Mouse (Mus musculus): ENCODE data around the gene Wdhd1. TPM values are rescaled to one million over a fixed set of nuclear protein-coding genes. Genes with fewer than 3 reads are reported as not detected.

Wdhd1 gene
- polyA plus RNA-seq, 1 experiment from 2014 or later: 31.3 TPM

DNA sequence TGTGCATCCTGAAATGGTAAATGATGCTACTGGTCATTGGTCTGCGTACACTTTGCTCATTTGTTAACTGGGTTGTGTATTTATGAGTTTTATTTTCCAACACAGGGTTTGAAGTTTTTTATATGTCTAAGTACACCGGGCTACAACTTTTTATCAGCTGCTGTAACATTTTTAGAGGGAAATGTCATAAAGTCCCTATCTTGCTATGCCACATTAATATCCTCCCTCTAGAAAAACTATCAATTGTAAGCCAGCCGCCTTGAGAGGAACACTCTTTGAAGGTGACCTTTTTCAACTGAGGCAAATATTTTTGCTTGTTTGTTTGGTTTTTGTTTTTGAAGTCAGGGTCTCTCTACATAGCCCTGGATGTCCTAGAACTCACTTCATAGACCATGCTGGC, 42.6 kb downstream of the Wdhd1 start:
- H3K4me1 ChIP-seq: no peaks in the 10 kb centered on the region
- H3K9me3 ChIP-seq: no peaks in the 10 kb centered on the region
- WGBS: 98% methylated on average over 3 of the region's 3 CpGs
- no peak for ATAC-seq (ENCODE audit: low FRiP score, low read depth)
- H3K27me3 ChIP-seq (replicated peaks): no peaks in the 10 kb centered on the region
- no peak overlapping the region for H3K4me3 ChIP-seq
- H3K36me3 ChIP-seq: no peaks in the 10 kb centered on the region
- H3K27ac ChIP-seq: no peak overlapping the region
- H3K9ac ChIP-seq: no peak overlapping the region
- no peak overlapping the region for H3K4me2 ChIP-seq (replicated peaks)

DNA sequence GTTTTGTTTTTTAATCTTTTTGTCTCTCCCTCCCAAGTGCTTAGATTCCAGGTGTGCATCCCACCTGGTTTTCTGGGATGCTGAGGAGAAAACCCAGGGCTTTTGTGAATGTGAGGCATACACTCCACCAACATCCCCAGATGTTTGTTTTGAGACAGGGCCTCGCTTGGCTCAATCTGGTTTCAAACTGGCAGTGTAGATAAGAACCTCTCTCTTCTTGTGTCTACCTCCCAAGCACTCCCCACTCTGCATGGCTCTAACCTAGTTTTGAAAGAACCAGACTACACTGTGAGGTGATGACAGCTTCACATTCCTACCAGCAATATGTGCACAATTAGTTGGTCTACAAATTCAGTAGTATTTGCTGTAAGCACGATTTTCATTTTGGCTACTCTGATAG, 43.1 kb downstream of the Wdhd1 start:
- H3K4me2 ChIP-seq (replicated peaks): no peak overlapping the region
- no peaks in the 10 kb centered on the region for H3K36me3 ChIP-seq
- H3K9ac ChIP-seq: no peak overlapping the region
- 75% methylated on average over 2 of the region's 2 CpGs for WGBS
- no peaks in the 10 kb centered on the region for H3K4me1 ChIP-seq
- no peak for ATAC-seq (ENCODE audit: low FRiP score, low read depth)
- no peaks in the 10 kb centered on the region for H3K27me3 ChIP-seq (replicated peaks)
- H3K9me3 ChIP-seq: no peaks in the 10 kb centered on the region
- H3K27ac ChIP-seq: no peak overlapping the region
- H3K4me3 ChIP-seq: no peak overlapping the region

DNA sequence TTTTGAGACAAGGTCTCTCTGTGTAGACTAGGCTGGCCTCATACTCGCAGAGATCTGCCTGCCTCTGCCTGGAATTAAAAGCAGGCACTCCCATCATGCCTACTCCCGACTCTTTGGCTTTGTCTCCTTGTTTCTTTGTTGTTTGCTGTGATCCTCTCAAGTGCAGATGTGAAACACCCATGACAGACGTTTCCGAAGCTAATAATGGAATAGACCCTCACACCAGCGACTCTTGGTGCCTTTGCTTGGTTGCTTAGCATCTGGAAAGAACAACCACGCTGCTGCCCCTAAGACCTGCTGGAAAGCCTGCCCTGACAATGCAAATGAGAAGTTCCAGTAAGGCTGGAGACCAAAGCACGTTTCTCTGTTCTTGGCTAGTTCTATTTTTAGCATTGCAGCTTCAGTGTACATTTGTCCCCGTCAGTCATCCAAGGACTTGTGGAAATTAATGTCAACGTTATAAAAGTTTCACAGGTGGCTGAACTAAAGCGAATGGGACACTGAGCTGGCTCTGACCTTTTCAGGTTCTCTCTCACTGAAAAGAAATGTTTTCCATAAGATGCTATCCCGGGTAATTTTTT, 46.8 kb downstream of the Wdhd1 start:
- whole genome bisulfite sequencing: 81% methylated on average over 11 of the region's 11 CpGs
- Histone ChIP-seq H3K27ac (no peak overlapping the region), H3K4me2 (replicated peaks) (no peak overlapping the region), H3K27me3 (replicated peaks) (no peaks in the 10 kb centered on the region), H3K4me3 (no peak overlapping the region), H3K36me3 (no peaks in the 10 kb centered on the region), H3K9ac (no peak overlapping the region), H3K9me3 (no peaks in the 10 kb centered on the region), H3K4me1 (no peaks in the 10 kb centered on the region)
- no peak for ATAC-seq (ENCODE audit: low FRiP score, low read depth)

DNA sequence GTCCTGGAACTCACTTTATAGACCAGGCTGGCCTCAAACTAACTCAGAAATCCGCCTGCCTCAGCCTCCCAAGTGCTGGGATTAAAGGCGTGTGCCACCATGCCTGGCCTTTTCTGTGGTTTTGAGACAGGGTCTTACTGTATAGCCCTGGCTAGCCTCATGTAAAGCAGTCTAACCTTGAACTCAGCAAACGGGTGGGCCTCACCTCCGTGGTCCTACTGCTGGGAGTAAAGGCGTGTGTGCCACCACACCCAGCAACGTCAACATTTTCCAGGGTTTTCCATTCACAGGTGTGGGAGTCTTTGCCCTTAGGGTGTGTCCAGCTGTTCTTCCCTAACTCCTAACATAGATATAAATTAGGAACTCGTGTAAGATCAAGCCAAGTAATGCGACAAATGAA, 50.7 kb downstream of the Wdhd1 start:
- Histone ChIP-seq H3K36me3 (no peaks in the 10 kb centered on the region), H3K9ac (no peak overlapping the region), H3K9me3 (no peaks in the 10 kb centered on the region), H3K4me2 (replicated peaks) (no peak overlapping the region), H3K27me3 (replicated peaks) (no peaks in the 10 kb centered on the region), H3K4me1 (no peaks in the 10 kb centered on the region), H3K27ac (no peak overlapping the region), H3K4me3 (no peak overlapping the region)
- 90% methylated on average over 8 of the region's 8 CpGs for WGBS
- ATAC-seq (ENCODE audit: low FRiP score, low read depth): no peak

DNA sequence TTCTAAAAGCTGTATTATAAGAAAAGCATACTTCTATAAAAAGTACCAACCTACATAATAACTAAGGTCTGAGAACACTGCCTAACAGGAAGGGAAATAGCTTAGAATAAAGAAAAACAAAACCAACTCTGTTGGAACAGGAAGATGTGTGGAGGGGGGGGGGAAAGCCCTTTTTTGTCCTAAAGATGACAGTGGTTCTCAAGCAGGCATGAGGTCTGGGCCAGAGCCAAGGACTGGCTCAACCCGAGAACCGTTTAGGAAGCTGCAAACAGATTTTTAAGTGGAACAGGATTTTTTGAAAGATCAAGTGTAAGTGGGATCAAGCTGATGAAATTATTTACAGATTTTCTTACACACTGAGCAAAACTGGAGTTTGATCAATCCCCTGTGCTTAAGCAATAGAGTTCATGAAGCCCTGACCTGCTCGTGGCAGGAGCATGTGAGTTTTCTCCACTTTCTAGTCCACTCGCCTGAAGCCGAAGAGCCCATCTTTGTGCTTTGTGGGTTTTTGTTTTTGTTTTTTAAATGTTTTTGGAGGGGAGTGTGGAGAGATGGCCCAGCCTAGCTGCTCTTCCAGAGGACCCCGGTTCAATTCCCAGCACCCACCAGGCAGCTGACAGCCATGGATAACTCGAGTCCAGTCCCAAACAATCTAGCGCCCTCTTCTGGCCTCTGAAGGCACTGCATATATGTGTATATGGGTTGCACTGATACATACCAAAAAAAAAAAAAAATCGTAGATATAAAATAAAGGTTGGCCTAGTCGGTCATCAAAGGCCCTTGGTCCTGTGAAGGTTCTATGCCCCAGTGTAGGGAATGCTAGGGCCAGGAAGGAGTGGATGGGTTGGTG, 52.0 kb downstream of the Wdhd1 start:
- Histone ChIP-seq H3K9ac (no peak overlapping the region), H3K9me3 (no peaks in the 10 kb centered on the region), H3K27ac (no peak overlapping the region), H3K4me1 (no peaks in the 10 kb centered on the region), H3K4me2 (replicated peaks) (no peak overlapping the region), H3K36me3 (no peaks in the 10 kb centered on the region), H3K27me3 (replicated peaks) (no peaks in the 10 kb centered on the region), H3K4me3 (no peak overlapping the region)
- 84% methylated on average over 10 of the region's 10 CpGs for WGBS
- ATAC-seq (ENCODE audit: low FRiP score, low read depth): no peak

DNA sequence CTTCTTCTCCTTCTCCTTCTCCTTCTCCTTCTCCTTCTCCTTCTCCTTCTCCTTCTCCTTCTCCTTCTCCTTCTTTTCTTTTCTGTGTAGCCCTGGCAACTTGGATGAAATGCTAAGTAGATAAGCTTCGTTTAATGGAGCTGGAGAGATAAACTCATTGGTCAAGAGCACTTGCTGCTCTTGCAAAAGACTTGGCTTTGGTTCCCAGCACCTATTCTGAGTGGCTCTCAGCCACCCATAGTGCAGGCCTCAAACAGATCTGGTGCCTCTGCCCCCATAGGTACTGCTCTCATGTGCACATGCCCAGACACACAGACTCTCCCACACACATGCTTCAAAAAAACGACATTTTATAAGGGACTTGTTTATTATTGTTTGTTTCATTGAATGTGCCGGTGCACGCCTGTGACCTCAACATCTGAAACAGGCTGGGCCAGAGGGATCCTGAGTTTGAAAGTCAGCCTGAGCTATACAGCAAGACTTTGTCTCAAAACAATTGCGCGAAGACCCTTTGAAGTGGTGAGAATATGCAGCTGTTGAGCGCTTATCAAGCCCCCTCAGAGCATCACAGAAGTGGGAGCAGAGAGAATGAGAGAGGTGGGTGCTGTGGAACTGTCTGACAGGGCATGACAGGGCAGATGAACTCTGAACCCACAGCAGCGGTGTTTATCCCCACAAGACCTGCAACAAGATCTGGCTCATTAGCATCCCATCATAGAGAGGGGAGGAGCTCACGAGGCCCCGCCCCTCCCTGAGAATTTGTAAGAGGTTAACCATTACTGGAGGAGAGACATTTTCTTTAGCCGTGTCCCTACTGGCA, 53.8 kb downstream of the Wdhd1 start:
- Histone ChIP-seq H3K4me1 (no peaks in the 10 kb centered on the region), H3K4me3 (no peak overlapping the region), H3K36me3 (no peaks in the 10 kb centered on the region), H3K9me3 (no peaks in the 10 kb centered on the region), H3K27ac (no peak overlapping the region), H3K4me2 (replicated peaks) (no peak overlapping the region), H3K9ac (no peak overlapping the region), H3K27me3 (replicated peaks) (no peaks in the 10 kb centered on the region)
- WGBS: 81% methylated on average over 11 of the region's 11 CpGs
- no peak for ATAC-seq (ENCODE audit: low FRiP score, low read depth)

DNA sequence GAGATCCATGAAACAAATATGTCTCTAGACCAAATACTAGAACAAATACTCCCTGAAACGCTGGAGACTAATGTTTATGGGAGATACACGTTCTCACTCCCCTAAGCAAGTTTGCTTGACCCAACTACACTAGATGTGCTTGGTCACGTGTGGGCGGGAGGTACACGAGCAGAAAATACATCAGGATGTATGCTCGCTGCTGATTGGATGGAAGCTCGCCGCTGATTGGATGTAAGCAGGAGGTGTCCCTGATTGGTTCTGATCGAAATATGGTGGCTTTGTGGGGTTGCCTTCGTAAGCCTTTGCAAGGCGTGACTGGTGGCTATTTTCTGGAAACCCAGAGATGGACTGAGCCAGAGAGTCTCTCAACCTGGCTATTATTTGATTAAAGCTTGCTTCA, 55.1 kb downstream of the Wdhd1 start:
- H3K4me2 ChIP-seq (replicated peaks): no peak overlapping the region
- H3K9ac ChIP-seq: no peak overlapping the region
- no peaks in the 10 kb centered on the region for H3K4me1 ChIP-seq
- H3K4me3 ChIP-seq: no peak overlapping the region
- H3K36me3 ChIP-seq: no peaks in the 10 kb centered on the region
- no peak for ATAC-seq (ENCODE audit: low FRiP score, low read depth)
- H3K27me3 ChIP-seq (replicated peaks): no peaks in the 10 kb centered on the region
- WGBS: 84% methylated on average over 11 of the region's 11 CpGs
- H3K27ac ChIP-seq: no peak overlapping the region
- H3K9me3 ChIP-seq: no peaks in the 10 kb centered on the region

DNA sequence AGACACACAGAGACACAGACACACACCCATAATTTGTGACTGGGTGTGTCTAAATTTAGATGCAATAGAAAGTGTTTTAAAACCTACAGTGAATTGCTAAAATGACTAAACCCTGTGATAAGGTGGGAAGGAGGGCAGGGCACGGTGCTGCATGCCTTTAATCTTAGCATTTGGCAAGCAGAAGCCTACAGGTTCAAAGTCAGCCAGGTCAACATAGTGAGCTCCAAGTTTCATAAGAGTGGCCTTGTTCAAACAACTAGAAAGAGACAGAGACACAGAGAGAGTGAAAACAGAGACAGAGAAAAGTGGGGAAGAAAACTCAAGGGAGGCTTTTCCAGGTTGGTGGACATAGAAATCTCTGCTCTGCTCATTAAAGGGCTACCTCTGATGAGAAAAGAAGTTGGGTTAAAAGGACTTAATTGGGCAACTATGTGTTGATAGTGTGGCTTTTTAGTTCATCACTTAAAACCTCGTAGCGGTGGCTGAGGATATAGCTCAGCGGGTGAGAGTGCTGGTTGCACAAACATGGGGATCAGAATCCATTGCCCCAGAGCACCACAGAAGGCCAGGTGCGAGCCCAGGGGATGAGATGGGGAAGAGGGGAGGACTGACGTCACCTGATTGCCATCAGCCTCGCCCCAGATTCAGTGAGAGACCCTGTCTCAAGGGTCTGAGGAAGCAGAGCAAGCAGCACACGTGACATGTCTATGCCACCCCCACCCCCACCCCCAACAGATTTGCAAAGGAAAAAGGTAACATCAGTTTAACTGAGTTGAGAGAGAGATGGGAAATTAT, 56.2 kb downstream of the Wdhd1 start:
- Histone ChIP-seq H3K36me3 (no peaks in the 10 kb centered on the region), H3K27ac (no peak overlapping the region), H3K4me1 (no peaks in the 10 kb centered on the region), H3K9ac (no peak overlapping the region), H3K27me3 (replicated peaks) (no peaks in the 10 kb centered on the region), H3K9me3 (no peaks in the 10 kb centered on the region), H3K4me3 (no peak overlapping the region), H3K4me2 (replicated peaks) (no peak overlapping the region)
- WGBS: 85% methylated on average over 8 of the region's 8 CpGs
- ATAC-seq (ENCODE audit: low FRiP score, low read depth): no peak

DNA sequence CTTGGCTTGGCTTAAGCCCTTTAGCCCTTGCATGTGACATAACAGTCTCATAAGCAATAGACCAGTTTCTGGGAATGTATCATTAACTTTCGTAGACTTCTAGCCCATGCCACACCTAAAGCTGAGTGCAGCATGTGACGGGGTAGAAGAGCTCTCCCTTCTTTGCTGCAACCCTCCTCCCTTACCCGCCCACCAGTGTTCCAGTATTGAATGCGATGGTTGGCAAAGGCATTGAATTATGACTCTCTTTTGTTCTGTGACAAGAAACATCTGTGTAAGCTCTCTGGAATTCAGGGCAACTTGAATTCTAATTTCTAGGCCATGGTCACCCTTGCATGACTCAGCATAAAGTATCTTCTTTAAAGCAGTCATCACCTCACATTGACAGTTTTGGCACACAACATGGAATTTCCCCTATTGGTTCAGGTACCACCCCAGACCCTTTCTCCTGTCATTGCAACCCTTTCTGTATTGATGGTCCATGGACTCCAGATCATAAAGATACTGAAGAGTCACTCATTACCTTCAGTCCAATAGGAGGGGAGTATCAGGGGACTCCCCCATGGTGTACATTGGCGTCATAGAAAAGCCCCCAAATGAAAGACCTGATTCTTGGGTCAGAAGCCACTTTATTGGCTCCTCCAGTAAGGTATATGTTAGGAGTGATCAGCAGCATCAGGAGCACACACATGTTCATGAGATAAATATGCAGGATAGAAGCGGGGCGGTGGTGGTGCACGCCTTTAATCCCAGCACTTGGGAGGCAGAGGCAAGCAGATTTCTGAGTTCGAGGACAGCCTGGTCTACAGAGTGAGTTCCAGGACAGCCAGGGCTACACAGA, 57.7 kb downstream of the Wdhd1 start:
- H3K27me3 ChIP-seq (replicated peaks): no peaks in the 10 kb centered on the region
- no peaks in the 10 kb centered on the region for H3K36me3 ChIP-seq
- H3K27ac ChIP-seq: no peak overlapping the region
- no peaks in the 10 kb centered on the region for H3K4me1 ChIP-seq
- no peaks in the 10 kb centered on the region for H3K9me3 ChIP-seq
- no peak for ATAC-seq (ENCODE audit: low FRiP score, low read depth)
- no peak overlapping the region for H3K4me2 ChIP-seq (replicated peaks)
- 66% methylated on average over 9 of the region's 9 CpGs for WGBS
- no peak overlapping the region for H3K9ac ChIP-seq
- H3K4me3 ChIP-seq: no peak overlapping the region

DNA sequence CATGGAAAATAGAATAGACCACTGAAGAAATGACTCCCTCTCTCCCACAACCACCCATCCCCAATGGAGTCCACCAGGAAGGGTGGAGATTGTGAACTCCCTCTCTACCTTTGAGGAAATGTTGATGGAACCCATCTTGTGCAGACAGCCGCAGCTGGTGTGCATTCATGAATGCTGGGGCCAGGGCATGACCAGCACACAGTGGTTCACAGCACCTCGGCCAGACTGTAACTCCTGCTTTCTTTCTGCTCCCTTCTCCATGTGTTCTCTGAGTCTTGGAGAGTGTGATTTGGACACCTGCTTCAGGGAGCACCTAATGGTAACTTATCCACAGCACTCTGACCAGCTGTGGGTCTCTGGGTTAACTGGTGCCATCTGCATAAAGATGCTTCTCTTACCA, 60.1 kb downstream of the Wdhd1 start:
- H3K4me3 ChIP-seq: no peak overlapping the region
- no peaks in the 10 kb centered on the region for H3K9me3 ChIP-seq
- H3K36me3 ChIP-seq: no peaks in the 10 kb centered on the region
- no peak overlapping the region for H3K27ac ChIP-seq
- H3K4me2 ChIP-seq (replicated peaks): no peak overlapping the region
- no peak for ATAC-seq (ENCODE audit: low FRiP score, low read depth)
- WGBS: 93% methylated on average over 2 of the region's 2 CpGs
- no peak overlapping the region for H3K9ac ChIP-seq
- H3K4me1 ChIP-seq: no peaks in the 10 kb centered on the region
- H3K27me3 ChIP-seq (replicated peaks): no peaks in the 10 kb centered on the region

DNA sequence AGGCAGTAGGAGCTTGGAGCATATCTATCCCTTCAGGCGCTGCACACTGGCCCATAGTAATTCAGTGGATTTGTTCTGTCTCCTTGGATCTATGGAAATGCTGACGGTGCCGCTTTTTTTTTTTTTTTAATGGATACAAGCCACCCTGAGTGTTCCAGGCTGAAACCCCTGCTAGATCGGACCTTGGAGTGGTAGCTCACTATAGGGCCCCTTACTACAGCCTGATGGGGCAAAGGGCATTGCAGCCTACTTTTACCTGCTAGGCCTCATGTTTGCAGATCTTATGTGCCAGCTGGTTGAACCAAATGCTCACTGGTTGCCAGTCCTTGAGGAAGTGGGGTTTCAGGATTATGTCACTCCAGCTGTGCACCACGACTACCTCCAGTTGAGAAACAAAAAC, 62.3 kb downstream of the Wdhd1 start:
- Histone ChIP-seq H3K4me2 (replicated peaks) (no peak overlapping the region), H3K36me3 (no peaks in the 10 kb centered on the region), H3K4me3 (no peak overlapping the region), H3K9ac (no peak overlapping the region), H3K9me3 (no peaks in the 10 kb centered on the region), H3K27me3 (replicated peaks) (no peaks in the 10 kb centered on the region), H3K27ac (no peak overlapping the region), H3K4me1 (no peaks in the 10 kb centered on the region)
- no peak for ATAC-seq (ENCODE audit: low FRiP score, low read depth)
- WGBS: 85% methylated on average over 5 of the region's 5 CpGs

All from neural tube, embryonic 12.5 days (tissue).